Mouse (Mus musculus): ENCODE data around the gene Gm21887.
"Not testable (repeated sequence)": the region's sequence is repeated elsewhere in the genome, so short reads cannot be mapped to it uniquely, and the experiment has no call there.

GRCm38 (mm10) chrX:170007375-170008178 lies 1.9 kb upstream of the Gm21887 start:
- not testable (repeated sequence) for TF ChIP-seq CTCF (IDR thresholded peaks at IDR 0.05; ENCODE audit: extremely low read depth, insufficient read length, insufficient replicate concordance, low read depth, low read length); POLR2A (IDR thresholded peaks at IDR 0.05; ENCODE audit: low read depth, low read length)
